Mouse (Mus musculus) stomach, postnatal 0 days (tissue): ENCODE data around the gene Vmn1r71. TPM values are rescaled to one million over a fixed set of nuclear protein-coding genes. Genes with fewer than 3 reads are reported as not detected.
"Not testable (repeated sequence)": the region's sequence is repeated elsewhere in the genome, so short reads cannot be mapped to it uniquely, and the experiment has no call there.

ENCODE experiments used
- ATAC-seq: fragments of 200-750 bp; cut with Nextera tagmentation; 2 replicates; pipeline ENCODE4 v1.8.0; 2017; ENCODE audit not compliant: low FRiP score, low TSS enrichment
- DNase-seq: peaks from one replicate; pipeline ENCODE4 v3.0.0-alpha.2; 2016; ENCODE audit warnings: low spot score
- H3K27ac ChIP-seq: fragments of 300-500 bp; sonication (generic); replicated peaks from 2 replicates; pipeline ENCODE4 v1.5.1; 2014; ENCODE audit warnings: mild to moderate bottlenecking, control low read depth
- H3K27me3 ChIP-seq: fragments of 300-500 bp; sonication (generic); 2 replicates; pipeline ENCODE4 v1.6.1; 2014; ENCODE audit warnings: low read length; ENCODE audit not compliant: control insufficient read depth, insufficient read depth
- H3K36me3 ChIP-seq: fragments of 300-500 bp; sonication (generic); 2 replicates; pipeline ENCODE4 v1.6.1; 2014; ENCODE audit warnings: low read length, mixed read lengths; ENCODE audit not compliant: control insufficient read depth, insufficient read depth
- H3K4me1 ChIP-seq: fragments of 300-500 bp; sonication (generic); replicated peaks from 2 replicates; pipeline ENCODE4 v1.6.1; 2014; ENCODE audit warnings: antibody characterized with exemption; ENCODE audit not compliant: control insufficient read depth, insufficient read depth
- H3K4me2 ChIP-seq: fragments of 300-500 bp; sonication (generic); replicated peaks from 2 replicates; pipeline ENCODE4 v1.6.1; 2014; ENCODE audit warnings: low read depth, mild to moderate bottlenecking, control low read depth, moderate library complexity
- H3K4me3 ChIP-seq: fragments of 300-500 bp; sonication (generic); 2 replicates; pipeline ENCODE4 v1.5.1; 2014; ENCODE audit warnings: low read depth, low read length, control low read depth
- H3K9ac ChIP-seq: fragments of 300-500 bp; sonication (generic); 2 replicates; pipeline ENCODE4 v1.6.1; 2014; ENCODE audit warnings: mild to moderate bottlenecking, low read length, control low read depth, mixed read lengths
- H3K9me3 ChIP-seq: fragments of 300-500 bp; sonication (generic); 2 replicates; pipeline ENCODE4 v1.6.1; 2016; ENCODE audit warnings: low read length; ENCODE audit not compliant: control insufficient read depth
- CTCF ChIP-seq: IDR thresholded peaks from 2 replicates; pipeline ENCODE4 v1.5.1; 2016; ENCODE audit warnings: antibody characterized with exemption, low read depth, mild to moderate bottlenecking, moderate library complexity
- EP300 ChIP-seq: optimal IDR thresholded peaks from 2 replicates; pipeline ENCODE3; 2016; ENCODE audit warnings: antibody characterized with exemption
- polyA plus RNA-seq: library from polyadenylated mRNA; unstranded; fragments of >200 nt; fragmentation: Nextera tagmentation; extraction: Ambion mirVana; gene quantifications from 2 replicates; pipeline ENCODE4 v1.2.1, GENCODE M21; 2015

Vmn1r71 gene
- polyA plus RNA-seq: not detected in 2 replicates

DNA sequence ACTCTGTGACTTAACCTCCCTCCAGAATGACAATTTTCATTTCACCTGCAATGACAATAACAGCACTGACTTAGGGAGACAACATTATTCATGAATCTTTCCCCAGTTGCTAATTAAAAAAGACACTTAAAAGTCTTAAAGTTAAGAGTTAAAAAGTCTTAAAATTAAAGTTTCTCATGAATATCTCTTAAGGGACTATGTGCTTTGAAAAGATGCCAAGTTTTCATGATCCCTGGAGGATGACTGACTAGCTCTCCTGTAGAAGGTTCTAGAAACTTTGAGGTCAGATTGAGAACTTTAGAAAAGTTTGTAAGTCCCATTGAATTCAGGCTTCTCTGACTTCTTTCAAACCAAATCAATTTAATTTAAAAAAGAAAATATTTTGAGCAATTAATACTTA, at the start of gene Vmn1r71:
Gene Vmn1r71, minus strand, starts transcription at position 101 of the 400 bp plus-strand sequence.
- Histone ChIP-seq H3K36me3 (no peaks in the 10 kb centered on the region), H3K27ac (no peak within 1 kb of the TSS)

DNA sequence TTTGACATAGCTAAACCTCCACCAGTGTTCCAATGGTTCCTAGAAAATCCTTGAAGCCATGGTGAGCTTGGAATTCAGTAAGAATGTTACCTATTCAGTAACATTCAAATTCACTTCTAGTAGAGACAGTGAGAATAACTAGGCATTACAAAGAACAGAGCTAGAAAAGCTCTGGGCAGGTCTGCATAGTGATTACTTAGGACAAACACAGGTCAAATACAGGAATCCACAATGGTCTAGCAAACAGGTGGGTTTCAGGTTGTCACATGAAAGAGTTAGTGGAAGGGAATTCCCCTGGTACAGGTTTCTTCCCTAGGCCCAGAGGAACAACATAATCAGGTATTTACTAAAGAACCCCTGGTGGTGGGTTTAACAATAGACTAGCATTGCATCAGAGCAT, 3.4 kb upstream of the Vmn1r71 start:
- not testable (repeated sequence) for H3K4me3 ChIP-seq, H3K27ac ChIP-seq, H3K4me2 ChIP-seq, H3K36me3 ChIP-seq, DNase-seq, H3K9me3 ChIP-seq, ATAC-seq, H3K4me1 ChIP-seq, H3K9ac ChIP-seq, H3K27me3 ChIP-seq

More for the DNA sequence above, at the start of gene Vmn1r71:
- DNase-seq: no peak
- Histone ChIP-seq H3K27me3 (no peaks in the 10 kb centered on the region), H3K4me3 (no peak within 1 kb of the TSS), H3K9ac (no peak within 1 kb of the TSS), H3K4me1 (no peaks in the 10 kb centered on the region), H3K4me2 (no peak within 1 kb of the TSS), H3K9me3 (no peaks in the 10 kb centered on the region)
- TF ChIP-seq CTCF: no peak
- TF ChIP-seq EP300: no peak
- no peak for ATAC-seq

Other genes with a start within 250 kb of the Vmn1r71 start
- gene Vmn1r68, start 195.9 kb downstream of the Vmn1r71 start, polyA plus RNA-seq: 0.06 TPM in 1 of 2 replicates, not detected in the other
- gene Vmn1r69, start 140.7 kb downstream of the Vmn1r71 start, polyA plus RNA-seq: not detected in 2 replicates
- not detected in 2 replicates for gene Vmn1r70, start 122.8 kb downstream of the Vmn1r71 start, polyA plus RNA-seq
- gene Nlrp4b, start 66.6 kb downstream of the Vmn1r71 start, polyA plus RNA-seq: not detected in 2 replicates
- not detected in 2 replicates for gene Zscan4b, start 150.7 kb upstream of the Vmn1r71 start, polyA plus RNA-seq